Mouse (Mus musculus) cerebellum, adult 9-11 months (tissue): ENCODE results near the gene Cdk10.

Experiments used
- DNase-seq: peaks from one replicate; pipeline ENCODE4 v3.0.0; 2022

The Cdk10 gene

GRCm38 (mm10) chr8:123275096-123275495 is 50.5 kb downstream of the Cdk10 start:
- no peak for DNase-seq

GRCm38 (mm10) chr8:123278445-123278844 is 53.8 kb downstream of the Cdk10 start:
- no peak for DNase-seq

GRCm38 (mm10) chr8:123279828-123280227 is 55.2 kb downstream of the Cdk10 start:
- no peak for DNase-seq

- no peak for DNase-seq
These were observed 55.9 kb downstream of the Cdk10 start for GRCm38 (mm10) chr8:123280302-123281094.
